Mouse (Mus musculus) megakaryocyte, adult 5-6 weeks (primary cell): ENCODE results near the gene Cdc34. TPM values are rescaled to one million over a fixed set of nuclear protein-coding genes. Genes with fewer than 3 reads are reported as not detected.

ENCODE experiments used
- ATAC-seq: 2 replicates; pipeline ENCODE4 v1.8.0; 2016; ENCODE audit warnings: mild to moderate bottlenecking, inconsistent platforms; ENCODE audit not compliant: poor library complexity, severe bottlenecking
- total RNA-seq, 2 experiments: library from RNA; stranded (forward) in 1 of 2; stranded (reverse) in 1 of 2; fragments of 153-499, 151-499 nt in 1 of 2; fragments of 221-1000, 200-1000 nt in 1 of 2; gene quantifications; 2 replicates each; pipeline versions ENCODE4 v1.2.3 to v1.2.4; 2015 to 2017

Gene Cdc34
- total RNA-seq (2015) (52.6 and 53.3 TPM in 2 replicates), total RNA-seq (2017) (70.2 and 100 TPM in 2 replicates)

DNA sequence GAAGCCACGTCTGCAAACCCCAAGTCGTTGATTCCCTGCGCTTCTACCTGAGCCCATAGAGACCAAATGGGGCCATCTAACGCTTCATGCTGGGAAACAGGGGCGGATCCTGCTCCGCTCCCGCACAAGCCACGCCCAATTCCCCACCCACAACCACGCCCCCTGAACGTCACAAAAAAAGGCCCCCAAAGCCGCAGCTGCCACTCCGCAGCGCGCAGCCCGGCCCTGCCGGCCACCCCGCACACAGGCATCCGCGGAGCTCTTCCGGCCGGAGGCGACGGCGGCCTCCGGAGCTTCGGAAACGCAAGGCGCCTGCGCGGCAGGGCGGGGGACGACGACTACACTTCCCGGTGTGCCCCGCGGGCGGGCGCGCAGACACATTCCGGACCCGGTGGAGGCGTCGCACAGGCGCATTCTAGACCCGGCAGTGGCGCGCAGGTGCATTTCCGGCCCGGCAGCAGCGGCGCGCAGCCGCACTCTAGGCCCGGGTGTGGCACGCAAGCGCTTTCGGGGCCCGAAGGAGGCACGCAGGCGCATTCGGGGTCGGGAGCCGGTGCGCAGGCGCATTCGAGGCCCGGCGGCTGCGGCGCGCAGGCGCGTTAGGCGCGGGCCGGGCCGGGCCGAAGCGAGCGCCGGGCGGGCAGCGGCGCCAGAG is at the start of gene Cdc34:
Gene Cdc34 (plus strand): TSS at position 605 of the 655 bp plus-strand sequence.
- ATAC-seq = peak; percentile 85

DNA sequence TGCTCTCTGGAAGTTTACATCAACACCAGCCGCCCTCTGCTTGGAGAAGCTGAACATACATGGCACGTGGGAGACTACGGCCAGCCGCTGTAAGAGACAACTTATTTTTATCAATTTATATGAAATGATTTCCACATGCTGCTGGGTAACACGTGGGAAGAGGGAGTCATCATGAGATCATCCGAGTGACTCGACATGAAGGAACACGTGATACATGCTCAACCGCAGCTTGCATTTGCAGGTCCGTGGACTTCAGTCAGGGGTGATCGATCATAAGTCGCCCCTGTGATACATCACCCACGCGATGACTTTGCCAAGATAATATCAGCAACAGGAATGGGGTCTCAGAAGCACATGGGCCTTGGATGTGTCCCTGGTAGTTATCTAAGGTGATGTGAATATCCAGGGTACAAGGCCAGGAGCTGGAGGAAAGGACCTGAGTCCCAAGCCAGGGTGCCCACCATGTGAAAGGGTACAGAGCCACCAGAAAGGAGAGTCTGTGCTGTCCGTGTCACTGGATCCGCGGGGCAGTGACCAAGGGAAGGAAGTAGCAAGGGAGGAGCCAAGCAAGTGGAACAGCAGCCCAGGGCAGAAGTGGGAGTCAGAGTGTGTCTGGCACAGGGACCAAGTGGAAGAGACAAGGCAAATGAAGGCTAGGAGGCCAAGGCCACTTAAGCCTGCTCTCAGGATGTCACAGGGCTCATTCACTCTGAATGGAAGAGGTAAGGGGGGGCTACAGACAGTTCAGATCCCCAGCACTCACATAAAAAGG is 48.8 kb upstream of the Cdc34 start:
- ATAC-seq = no peak

DNA sequence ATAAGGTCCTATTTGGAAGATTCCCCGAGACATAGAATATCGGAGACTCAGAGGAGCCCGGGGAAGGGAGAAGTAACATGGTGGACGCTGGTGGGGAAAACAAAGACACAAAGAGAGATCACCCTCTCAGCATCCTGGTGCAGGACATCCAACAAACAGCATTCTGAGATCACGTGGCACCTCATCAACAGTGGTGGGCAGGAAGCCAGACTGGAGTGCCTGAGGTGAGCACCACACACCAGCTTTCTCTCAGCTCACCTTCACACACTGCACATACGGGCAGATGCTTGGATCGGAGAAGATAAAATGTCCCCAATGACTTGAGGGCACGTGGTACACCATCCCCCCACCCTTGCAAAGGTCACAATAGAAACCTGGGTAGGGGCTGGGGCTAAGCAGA is 45.7 kb upstream of the Cdc34 start:
- ATAC-seq = no peak

DNA sequence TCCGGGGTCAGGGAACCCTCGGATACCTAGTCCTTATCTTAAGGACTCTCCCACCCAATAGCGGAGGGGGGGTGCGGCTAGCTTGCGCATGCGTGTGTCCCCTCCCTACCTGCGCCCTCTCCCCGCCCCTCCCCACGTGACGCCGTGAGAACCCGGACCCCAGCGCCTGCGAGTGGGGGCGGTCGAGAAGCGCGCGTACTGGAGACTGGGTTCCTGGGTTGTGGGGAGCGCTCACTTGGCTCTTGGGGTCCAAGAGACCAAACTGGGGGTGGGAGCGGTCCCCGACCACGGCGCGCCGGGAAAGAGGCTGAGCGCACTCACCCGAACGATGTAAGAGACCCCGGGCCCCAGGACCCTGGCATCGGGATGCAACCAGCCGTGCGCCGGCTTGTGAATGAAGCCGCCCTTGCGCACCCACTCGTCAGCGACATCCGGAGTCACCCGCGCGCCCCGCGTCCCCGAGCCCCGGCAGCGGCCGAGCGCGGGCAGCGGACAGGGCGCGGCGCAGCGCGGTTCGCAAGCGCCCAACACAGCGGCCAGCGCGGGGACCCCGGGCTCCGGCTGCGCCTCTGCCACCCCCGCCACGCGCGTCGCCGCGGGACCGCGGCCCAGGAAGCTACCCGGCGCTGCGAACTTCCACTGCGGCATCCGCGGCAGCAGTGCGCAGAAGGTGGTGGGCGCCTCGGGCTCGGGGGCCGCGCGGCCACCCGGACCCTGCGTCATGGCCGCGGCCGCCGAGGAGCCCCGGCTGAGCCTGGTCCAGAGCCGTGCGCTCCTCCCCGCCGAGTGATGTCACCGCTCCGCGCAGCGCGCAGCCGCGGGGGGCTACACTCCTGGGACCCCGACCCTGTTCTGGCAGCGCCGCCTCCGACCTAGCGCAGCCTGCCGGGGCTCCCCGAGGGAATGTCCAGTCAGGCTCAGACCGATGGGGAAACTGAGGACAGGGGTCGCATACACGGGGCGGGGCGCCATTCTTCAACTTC is 44.6 kb upstream of the Cdc34 start, which contains the start of gene Shc2:
Gene Shc2 (minus strand): TSS at position 791 of the 983 bp plus-strand sequence.
- ATAC-seq = no peak

DNA sequence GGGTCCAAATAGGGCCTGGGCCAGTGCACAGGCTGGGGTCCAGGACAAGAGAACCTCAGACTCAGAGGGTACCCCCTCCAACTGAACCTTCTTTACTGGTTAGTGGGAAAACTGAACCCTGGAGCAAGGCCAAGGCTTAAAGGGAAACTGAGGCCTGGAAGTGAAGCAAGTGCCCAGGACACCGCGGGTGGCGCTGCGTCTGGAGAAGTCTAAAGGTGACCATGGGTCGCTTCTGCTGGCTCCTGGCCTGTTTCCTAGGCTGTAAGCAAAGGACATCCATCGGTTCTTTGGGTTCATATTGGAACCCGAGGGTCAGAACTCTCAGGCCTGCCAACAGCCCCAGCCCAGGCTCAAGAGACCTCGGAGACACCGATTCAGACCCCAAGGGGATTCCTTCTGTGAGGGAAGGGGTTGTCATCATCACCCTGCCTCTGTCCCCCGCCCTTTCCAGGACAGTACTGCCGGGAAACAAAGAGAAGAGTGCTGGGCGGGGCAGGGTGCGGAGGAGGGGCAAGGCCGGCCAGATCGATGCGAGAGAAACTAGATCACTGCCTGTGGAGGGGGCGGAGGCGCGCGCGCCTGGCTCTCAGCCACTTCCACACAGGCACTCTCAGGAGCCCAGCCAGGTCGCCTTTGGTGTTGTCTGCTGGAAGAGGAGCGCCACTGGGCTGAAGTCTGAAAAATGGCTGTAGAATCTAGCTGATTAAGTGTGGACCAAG is 43.4 kb upstream of the Cdc34 start:
- no peak for ATAC-seq

DNA sequence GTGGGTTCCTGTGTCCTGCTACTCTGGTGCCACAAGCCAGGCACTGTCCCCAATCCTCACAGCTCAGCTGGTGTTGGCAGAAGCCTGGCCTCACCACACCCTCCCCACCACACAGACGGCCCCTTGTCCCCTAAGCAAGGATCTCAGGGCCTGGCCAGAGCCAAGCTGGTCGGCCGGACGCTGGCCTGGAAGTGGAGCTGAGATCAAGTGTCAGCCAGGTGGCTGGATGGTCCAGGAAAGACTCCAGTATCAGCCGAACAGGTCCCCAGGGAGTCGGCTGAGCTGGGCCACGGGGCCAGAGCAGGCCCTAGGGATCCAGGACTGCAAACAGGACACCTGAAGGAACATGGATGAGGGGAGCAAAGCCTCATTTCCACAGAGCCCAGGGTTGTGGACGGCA is 36.3 kb upstream of the Cdc34 start, which contains the start of gene Odf3l2:
Gene Odf3l2 (minus strand): TSS at position 28 of the 400 bp plus-strand sequence.
- no peak for ATAC-seq

DNA sequence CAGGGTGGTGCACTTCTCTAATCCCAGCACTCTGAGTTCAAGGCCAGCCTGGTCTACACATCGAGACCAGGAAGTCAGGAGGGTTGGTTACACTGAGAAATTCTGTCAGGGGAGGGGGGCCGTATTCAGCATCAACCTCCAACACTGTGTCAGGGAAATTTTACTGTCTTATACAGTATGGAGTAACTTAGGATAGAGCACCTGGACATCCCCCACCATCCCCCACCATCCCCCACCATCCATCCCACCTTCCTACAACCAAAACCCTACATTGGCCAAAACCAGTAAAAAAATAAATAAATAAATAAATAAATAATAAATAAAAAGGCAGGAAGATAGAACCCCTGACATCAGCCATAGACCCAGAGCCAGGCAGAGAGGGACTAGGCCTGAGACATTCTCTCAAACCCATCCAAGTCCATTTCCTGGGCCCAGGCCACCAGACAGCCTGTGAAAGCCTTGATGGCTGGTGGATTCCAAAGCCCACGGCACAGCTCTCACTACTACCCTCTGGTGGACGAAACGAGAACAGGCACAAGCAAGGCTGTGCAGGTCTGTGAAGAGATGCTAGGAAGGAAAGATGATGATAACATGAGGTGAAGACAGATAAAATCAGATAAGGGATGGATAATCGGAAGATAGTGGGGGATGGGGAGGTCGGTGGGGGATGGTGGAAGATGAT is 32.8 kb upstream of the Cdc34 start:
- ATAC-seq = peak; percentile 96

DNA sequence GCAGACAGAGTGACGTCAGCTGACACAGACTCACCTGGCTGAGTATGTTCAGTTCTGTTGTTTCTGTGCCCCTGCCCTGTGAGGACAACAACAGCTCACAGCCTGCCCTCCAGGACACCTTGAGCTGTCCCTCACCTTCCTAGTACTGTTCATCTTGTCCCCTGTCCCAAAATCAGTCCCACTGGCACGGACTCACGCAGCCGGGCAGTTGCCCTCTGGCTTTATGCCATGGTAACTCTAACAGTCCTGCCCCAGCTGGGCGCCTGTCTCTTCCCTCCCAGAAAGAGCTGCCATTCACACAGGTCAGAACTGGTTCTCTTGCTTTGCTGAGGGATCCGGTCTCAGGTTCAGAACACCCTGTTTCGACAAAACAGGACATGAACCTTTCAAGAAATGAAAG is 29.2 kb upstream of the Cdc34 start:
- no peak for ATAC-seq

DNA sequence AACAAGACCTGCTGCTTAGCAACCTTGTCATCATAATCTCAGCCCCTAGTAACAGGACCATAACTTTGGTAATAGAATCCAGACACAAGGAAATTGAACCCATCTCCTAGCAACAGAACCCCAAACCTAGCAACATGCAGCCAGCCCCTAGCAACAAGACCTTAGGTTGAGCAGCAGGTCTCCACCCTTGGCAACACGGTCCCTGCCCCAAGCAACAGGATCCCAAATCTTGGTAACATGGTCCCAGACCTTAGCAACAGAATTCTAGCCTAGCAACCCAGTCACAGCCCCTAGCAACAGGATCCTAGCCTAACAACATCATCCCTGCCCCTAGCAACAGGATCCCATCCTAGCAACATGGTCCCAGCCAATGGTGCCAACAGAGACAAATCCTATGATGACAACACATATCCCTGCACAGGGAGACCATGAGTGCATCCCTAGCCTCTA is 27.0 kb upstream of the Cdc34 start:
- no peak for ATAC-seq

DNA sequence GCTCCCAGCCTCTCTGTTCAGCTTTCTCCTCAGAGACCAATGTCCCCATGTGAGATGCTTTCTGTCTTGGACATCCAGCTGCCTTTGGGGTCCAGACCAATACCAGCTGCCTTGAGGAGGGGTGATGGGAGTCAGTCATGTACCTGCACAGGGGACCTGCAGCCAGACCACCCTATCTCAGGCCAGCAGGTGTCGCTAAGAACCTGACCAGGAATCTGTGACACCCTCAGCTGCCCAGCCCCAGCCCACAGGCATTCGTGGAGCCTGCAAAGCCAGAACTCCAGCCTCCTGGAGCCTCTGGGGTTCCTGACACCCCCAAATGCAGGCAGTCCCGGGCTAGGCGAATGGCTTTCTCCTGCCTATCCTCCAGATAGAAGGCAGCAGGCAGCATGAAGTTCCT is 23.2 kb upstream of the Cdc34 start:
- ATAC-seq = 0 out of 2 replicates have a peak, but pooled peaks have one; percentile 43

DNA sequence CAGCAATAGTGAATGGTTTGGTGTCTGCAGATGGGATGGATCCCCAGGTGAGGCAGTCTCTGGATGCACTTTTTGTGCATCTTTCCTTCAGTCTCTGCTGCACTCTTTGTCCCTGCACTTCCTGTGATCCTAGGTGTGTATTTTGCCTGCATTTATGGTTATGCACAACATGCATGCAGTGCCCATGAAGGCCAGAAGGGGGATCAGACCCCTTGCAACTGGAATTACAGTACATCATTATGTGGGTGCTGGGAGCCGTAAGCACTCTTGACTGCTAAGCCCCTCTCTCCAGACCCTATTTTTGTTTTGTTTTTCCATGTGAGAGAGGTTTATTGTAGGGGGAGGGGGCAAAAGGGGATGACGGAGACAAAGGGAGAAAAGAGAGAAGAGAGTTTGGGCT is 21.7 kb upstream of the Cdc34 start:
- ATAC-seq = no peak

DNA sequence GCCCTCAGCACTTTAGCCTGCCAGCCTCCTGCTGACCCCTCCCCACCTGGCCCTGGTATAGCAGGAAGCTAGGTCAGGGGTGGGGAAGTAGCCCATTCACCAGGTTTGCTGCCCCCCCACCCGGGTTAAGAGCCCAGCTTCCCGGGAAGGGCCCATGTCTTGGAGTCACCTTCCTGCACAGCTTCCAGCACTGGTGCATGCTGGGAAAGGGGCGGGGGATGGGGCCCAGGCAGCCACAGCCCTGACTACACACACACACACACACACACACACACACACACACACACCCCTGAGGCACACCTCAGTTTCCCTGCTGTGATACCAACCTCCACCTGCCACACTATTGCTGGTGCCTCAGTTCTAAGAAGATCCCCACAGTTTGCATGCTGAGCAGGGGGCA is 20.1 kb upstream of the Cdc34 start:
- no peak for ATAC-seq

DNA sequence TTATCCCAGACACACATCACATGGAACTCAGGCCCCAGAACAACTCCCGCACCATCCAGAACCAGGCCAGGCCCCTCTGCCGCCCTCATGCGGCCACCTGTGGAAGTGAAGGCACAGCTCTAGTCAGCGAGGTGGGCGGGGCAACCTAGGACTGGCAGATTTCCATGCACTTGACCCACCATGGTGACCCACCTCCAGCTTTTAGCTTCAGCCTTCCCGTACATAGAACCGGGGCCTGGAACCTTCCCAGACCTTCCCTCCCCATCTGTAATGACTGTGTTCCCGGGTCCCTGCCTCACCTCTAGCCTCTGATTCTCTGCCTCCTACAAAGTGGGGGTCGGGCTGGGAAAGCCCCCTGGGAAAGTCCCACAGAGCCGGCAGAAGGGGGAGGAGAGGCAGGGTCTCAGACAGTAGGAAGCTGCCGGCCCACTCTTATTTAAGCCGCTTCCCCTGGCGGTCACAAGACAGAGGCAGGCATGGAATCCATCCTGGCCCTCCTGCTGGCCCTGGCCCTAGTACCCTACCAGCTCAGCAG is 17.8 kb upstream of the Cdc34 start, which contains the start of gene Madcam1:
Gene Madcam1 (plus strand): TSS at position 429 of the 535 bp plus-strand sequence.
- ATAC-seq = peak; percentile 69

DNA sequence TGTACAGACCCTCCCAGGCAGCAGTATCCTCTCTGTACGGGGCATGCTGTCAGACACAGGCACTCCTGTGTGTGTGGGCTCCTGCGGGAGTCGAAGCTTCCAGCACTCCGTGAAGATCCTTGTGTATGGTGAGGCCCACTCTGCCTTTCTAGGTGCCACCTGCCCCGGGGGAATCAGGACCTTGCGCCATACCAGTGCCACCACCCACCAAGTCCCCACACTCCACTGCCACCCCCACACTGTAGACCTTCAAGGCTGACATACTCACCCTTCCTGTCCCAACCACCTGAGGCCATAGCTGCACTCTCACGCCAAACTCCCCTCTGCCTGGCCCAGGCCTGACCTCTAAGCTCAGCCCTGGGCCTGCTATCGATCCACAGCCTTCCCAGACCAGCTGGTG is 16.9 kb upstream of the Cdc34 start:
- no peak for ATAC-seq

DNA sequence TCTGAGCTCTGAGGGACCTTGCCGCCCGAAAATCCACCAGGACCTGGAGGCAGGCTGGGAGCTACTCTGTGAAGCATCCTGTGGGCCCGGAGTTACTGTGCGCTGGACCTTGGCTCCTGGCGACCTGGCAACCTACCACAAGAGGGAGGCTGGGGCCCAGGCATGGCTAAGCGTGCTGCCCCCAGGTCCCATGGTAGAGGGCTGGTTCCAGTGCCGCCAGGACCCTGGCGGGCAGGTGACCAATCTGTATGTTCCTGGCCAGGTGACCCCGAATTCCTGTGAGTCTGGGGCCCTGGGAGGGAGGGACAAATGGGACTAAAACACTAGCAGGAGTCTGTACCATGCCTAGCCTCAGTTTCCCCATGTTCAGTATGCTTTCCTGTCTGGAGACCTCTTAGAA is 15.5 kb upstream of the Cdc34 start:
- ATAC-seq = no peak

DNA sequence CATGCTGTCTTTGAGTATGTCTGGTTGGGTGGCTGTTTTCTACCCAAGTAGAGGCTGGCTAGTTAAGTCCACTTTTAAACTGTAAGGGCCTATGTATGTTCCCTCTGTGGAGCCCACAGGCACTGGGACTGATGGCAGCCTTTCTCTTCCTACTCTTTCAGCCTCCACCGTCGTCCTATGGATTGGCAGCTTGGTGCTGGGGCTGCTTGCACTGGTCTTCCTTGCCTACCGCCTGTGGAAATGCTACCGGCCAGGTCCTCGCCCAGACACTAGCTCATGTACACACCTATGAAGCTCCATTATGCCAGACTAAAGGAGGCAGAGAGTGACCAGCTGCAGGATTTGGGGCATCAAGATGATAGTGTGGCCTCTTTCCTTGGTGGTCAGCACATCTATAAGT is 13.9 kb upstream of the Cdc34 start:
- no peak for ATAC-seq

DNA sequence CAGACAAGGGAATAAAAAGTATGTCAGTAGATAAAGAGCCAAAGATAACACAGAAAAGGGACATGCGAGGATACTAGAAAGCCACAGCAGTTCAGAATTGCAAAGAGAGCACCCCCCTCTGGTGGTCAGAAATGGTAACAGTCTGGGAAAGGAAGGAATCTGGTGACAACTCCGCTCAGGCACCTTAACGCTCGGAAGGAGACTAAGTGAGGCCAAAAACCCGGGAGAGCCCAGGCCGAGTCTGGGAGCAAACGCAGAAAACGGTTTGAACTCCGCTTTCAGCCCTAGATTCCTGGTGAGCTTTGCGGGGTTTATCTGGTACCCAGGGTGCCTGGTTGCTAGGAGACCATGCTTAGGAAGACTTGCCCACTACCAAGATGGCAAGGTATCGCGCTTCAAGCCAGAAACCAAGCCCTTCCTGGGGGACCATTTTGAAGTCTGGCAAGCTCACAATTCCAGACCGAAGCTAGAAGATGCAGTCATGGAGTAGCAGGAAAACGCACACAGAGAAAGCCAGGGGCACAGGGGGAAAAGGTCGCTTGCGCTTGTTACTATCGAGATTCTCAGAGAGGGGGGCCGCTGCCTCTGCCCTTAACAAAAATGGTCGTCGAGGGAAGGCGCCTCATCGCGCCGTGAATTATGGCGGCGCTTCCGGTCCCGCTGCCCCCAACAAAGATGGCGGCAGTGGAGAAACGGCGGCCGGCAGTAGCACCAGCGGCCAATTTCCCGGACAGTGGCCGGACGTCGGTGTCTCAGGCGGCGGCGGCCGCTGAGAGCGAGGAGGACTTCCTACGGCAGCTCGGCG is 13.0 kb upstream of the Cdc34 start, which contains the start of gene Tpgs1:
Gene Tpgs1 (plus strand): TSS at position 599 of the 805 bp plus-strand sequence.
- peak; percentile 81 for ATAC-seq

DNA sequence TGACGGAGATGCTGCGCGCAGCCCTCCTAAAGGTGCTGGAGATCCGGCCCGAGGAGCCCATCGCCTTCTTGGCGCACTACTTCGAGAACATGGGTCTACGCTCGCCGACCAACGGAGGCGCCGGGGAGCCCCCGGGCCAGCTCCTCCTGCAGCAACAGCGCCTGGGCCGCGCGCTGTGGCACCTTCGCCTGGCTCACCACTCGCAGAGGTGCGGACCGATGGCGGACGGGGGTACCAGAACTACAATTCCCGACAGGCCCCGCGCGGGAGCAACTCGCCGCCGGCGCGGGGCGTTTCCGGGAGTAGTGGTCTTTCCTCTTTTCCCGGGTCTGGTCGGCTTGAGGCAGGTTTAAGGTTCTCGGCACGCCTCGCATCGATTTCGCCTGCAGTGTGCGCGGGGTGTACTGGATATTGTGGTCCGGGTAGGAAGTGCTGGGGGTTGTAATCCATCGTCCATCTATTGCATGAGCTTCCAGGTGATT is 12.4 kb upstream of the Cdc34 start:
- ATAC-seq = peak; percentile 48
